Mouse (Mus musculus) CH12.LX (cell line): ENCODE measurements around the gene Chrm3. TPM values are rescaled to one million over a fixed set of nuclear protein-coding genes. Genes with fewer than 3 reads are reported as not detected.

Experiments
- DNase-seq: peaks from one replicate; pipeline ENCODE4 v3.0.0-alpha.2; 2013; ENCODE audit errors: extremely low read depth
- H3K27ac ChIP-seq: 2 replicates; pipeline ENCODE4 v1.5.1; 2012; ENCODE audit warnings: low read depth, mild to moderate bottlenecking, control low read depth, moderate library complexity; ENCODE audit not compliant: insufficient read depth
- H3K27me3 ChIP-seq: replicated peaks from 2 replicates; pipeline ENCODE3; 2012; ENCODE audit warnings: inconsistent platforms
- H3K36me3 ChIP-seq, 2 experiments: replicated peaks in 1 of 2; 2 replicates each; pipeline versions ENCODE3 to v1.6.1; 2012; ENCODE audit warnings: inconsistent platforms in 1 of 2, low read length in 1 of 2, mild to moderate bottlenecking in 1 of 2, mixed read lengths in 1 of 2, moderate library complexity in 1 of 2; ENCODE audit not compliant: control insufficient read depth in 1 of 2, insufficient read depth in 1 of 2
- H3K4me1 ChIP-seq, 2 experiments: 2 replicates each; pipeline ENCODE4 v1.6.1; 2012; ENCODE audit warnings: inconsistent platforms in 1 of 2, moderate library complexity in 1 of 2; ENCODE audit not compliant: insufficient read depth in 2 of 2, control insufficient read depth in 1 of 2
- H3K4me2 ChIP-seq: 2 replicates; pipeline ENCODE4 v1.6.1; 2012; ENCODE audit warnings: low read depth, mild to moderate bottlenecking, control low read depth; ENCODE audit not compliant: poor library complexity, insufficient read depth, severe bottlenecking
- H3K4me3 ChIP-seq, 3 experiments: fragments of 150-350 bp in 1 of 3; sonication (generic) in 1 of 3; replicated peaks in 1 of 3; 2 replicates each; pipeline versions ENCODE3 to v1.5.1; 2011 to 2012; ENCODE audit warnings: low read depth in 2 of 3, low read length in 2 of 3, mild to moderate bottlenecking in 2 of 3, moderate library complexity in 2 of 3, control low read depth in 1 of 3, improper control_type of control experiment in 1 of 3, inconsistent platforms in 1 of 3, mixed read lengths in 1 of 3; ENCODE audit not compliant: poor library complexity in 1 of 3
- H3K79me2 ChIP-seq: replicated peaks from 2 replicates; pipeline ENCODE4 v1.6.1; 2012; ENCODE audit warnings: mild to moderate bottlenecking, moderate library complexity; ENCODE audit not compliant: control insufficient read depth, poor library complexity, insufficient read depth, severe bottlenecking; ENCODE audit errors: extremely low read depth
- H3K9ac ChIP-seq: 2 replicates; pipeline ENCODE4 v1.6.1; 2012; ENCODE audit warnings: low read depth, mild to moderate bottlenecking, control low read depth, moderate library complexity; ENCODE audit not compliant: insufficient read depth
- H3K9me3 ChIP-seq: replicated peaks from 2 replicates; pipeline ENCODE3; 2012; ENCODE audit warnings: low read length, inconsistent platforms, mixed read lengths
- BHLHE40 ChIP-seq: IDR thresholded peaks from 2 replicates; pipeline ENCODE4 v1.6.1; 2011; ENCODE audit warnings: mild to moderate bottlenecking, low read depth, low read length, improper control_type of control experiment
- CHD1 ChIP-seq: IDR thresholded peaks from 2 replicates; pipeline ENCODE4 v1.6.1; 2012; ENCODE audit warnings: low read depth, low read length, improper control_type of control experiment, inconsistent platforms
- CHD2 ChIP-seq: IDR thresholded peaks from 2 replicates; pipeline ENCODE4 v1.6.1; 2011; ENCODE audit warnings: low read length, improper control_type of control experiment
- CTCF ChIP-seq, 2 experiments: IDR thresholded peaks in 1 of 2; conservative IDR thresholded peaks in 1 of 2; 2 replicates each; pipeline ENCODE4 v1.5.1; 2011 to 2012; ENCODE audit warnings: low read depth in 2 of 2, low read length in 2 of 2, improper control_type of control experiment in 1 of 2, inconsistent platforms in 1 of 2, mild to moderate bottlenecking in 1 of 2, moderate library complexity in 1 of 2
- E2F4 ChIP-seq: IDR thresholded peaks from 2 replicates; pipeline ENCODE4 v1.6.1; 2011; ENCODE audit warnings: low read depth, low read length, improper control_type of control experiment; ENCODE audit not compliant: insufficient replicate concordance
- ELF1 ChIP-seq: IDR thresholded peaks from 2 replicates; pipeline ENCODE4 v1.6.1; 2014; ENCODE audit warnings: low read depth, mild to moderate bottlenecking, inconsistent platforms, low read length, improper control_type of control experiment
- EP300 ChIP-seq: IDR thresholded peaks from 2 replicates; pipeline ENCODE4 v1.6.1; 2011; ENCODE audit warnings: low read length, improper control_type of control experiment
- ETS1 ChIP-seq: conservative IDR thresholded peaks from 2 replicates; pipeline ENCODE4 v1.6.1; 2012; ENCODE audit warnings: low read depth, mild to moderate bottlenecking, inconsistent platforms, low read length, improper control_type of control experiment, moderate library complexity
- HCFC1 ChIP-seq: IDR thresholded peaks from 2 replicates; pipeline ENCODE4 v1.6.1; 2012; ENCODE audit warnings: low read depth, mild to moderate bottlenecking, inconsistent platforms, low read length, improper control_type of control experiment
- IRF4 ChIP-seq: IDR thresholded peaks from 2 replicates; pipeline ENCODE4 v1.6.1; 2014; ENCODE audit warnings: low read depth, mild to moderate bottlenecking, inconsistent platforms, low read length, improper control_type of control experiment
- JUN ChIP-seq: IDR thresholded peaks from 2 replicates; pipeline ENCODE4 v1.6.1; 2011; ENCODE audit warnings: low read depth, mild to moderate bottlenecking, low read length, improper control_type of control experiment, moderate library complexity; ENCODE audit not compliant: insufficient read depth
- JUND ChIP-seq: conservative IDR thresholded peaks from 2 replicates; pipeline ENCODE4 v1.6.1; 2011; ENCODE audit warnings: low read depth, low read length, improper control_type of control experiment
- MAFK ChIP-seq: IDR thresholded peaks from 2 replicates; pipeline ENCODE4 v1.6.1; 2011; ENCODE audit warnings: low read length, improper control_type of control experiment; ENCODE audit not compliant: insufficient replicate concordance
- MAX ChIP-seq: IDR thresholded peaks from 2 replicates; pipeline ENCODE4 v1.6.1; 2011; ENCODE audit warnings: low read length, improper control_type of control experiment
- MAZ ChIP-seq: IDR thresholded peaks from 2 replicates; pipeline ENCODE4 v1.6.1; 2012; ENCODE audit warnings: low read depth, mild to moderate bottlenecking, inconsistent platforms, low read length, improper control_type of control experiment, moderate library complexity
- MEF2A ChIP-seq: IDR thresholded peaks from 2 replicates; pipeline ENCODE4 v1.6.1; 2014; ENCODE audit warnings: low read depth, mild to moderate bottlenecking, inconsistent platforms, low read length, improper control_type of control experiment, borderline replicate concordance
- MXI1 ChIP-seq: IDR thresholded peaks from 2 replicates; pipeline ENCODE4 v1.6.1; 2011; ENCODE audit warnings: mild to moderate bottlenecking, low read depth, low read length, improper control_type of control experiment
- MYC ChIP-seq: IDR thresholded peaks from 2 replicates; pipeline ENCODE4 v1.6.1; 2011; ENCODE audit warnings: low read depth, mild to moderate bottlenecking, improper control_type of control experiment, low read length
- NRF1 ChIP-seq: IDR thresholded peaks from 2 replicates; pipeline ENCODE4 v1.6.1; 2014; ENCODE audit warnings: low read depth, mild to moderate bottlenecking, inconsistent platforms, low read length, improper control_type of control experiment, moderate library complexity
- POLR2A ChIP-seq: IDR thresholded peaks from 2 replicates; pipeline ENCODE4 v1.6.1; 2011; ENCODE audit warnings: low read depth, mild to moderate bottlenecking, improper control_type of control experiment, low read length
- RAD21 ChIP-seq: IDR thresholded peaks from 2 replicates; pipeline ENCODE4 v1.6.1; 2011; ENCODE audit warnings: low read depth, mild to moderate bottlenecking, low read length, improper control_type of control experiment, moderate library complexity
- RCOR1 ChIP-seq: conservative IDR thresholded peaks from 2 replicates; pipeline ENCODE4 v1.6.1; 2012; ENCODE audit warnings: low read depth, mild to moderate bottlenecking, inconsistent platforms, low read length, improper control_type of control experiment
- SIN3A ChIP-seq: IDR thresholded peaks from 2 replicates; pipeline ENCODE4 v1.6.1; 2012; ENCODE audit warnings: low read length, improper control_type of control experiment, inconsistent platforms
- SMC3 ChIP-seq: IDR thresholded peaks from 2 replicates; pipeline ENCODE4 v1.6.1; 2011; ENCODE audit warnings: low read depth, low read length, improper control_type of control experiment
- TBP ChIP-seq: conservative IDR thresholded peaks from 2 replicates; pipeline ENCODE4 v1.6.1; 2011; ENCODE audit warnings: low read depth, low read length, improper control_type of control experiment
- TCF12 ChIP-seq: IDR thresholded peaks from 2 replicates; pipeline ENCODE4 v1.6.1; 2014; ENCODE audit warnings: low read depth, mild to moderate bottlenecking, inconsistent platforms, low read length, improper control_type of control experiment
- UBTF ChIP-seq: IDR thresholded peaks from 2 replicates; pipeline ENCODE4 v1.6.1; 2012; ENCODE audit warnings: low read depth, mild to moderate bottlenecking, inconsistent platforms, low read length, improper control_type of control experiment, moderate library complexity
- USF1 ChIP-seq: IDR thresholded peaks from 2 replicates; pipeline ENCODE4 v1.6.1; 2014; ENCODE audit warnings: low read depth, mild to moderate bottlenecking, inconsistent platforms, low read length, improper control_type of control experiment
- ZC3H11A ChIP-seq: IDR thresholded peaks from 2 replicates; pipeline ENCODE4 v1.6.1; 2012; ENCODE audit warnings: low read depth, mild to moderate bottlenecking, inconsistent platforms, low read length, improper control_type of control experiment
- ZKSCAN1 ChIP-seq: IDR thresholded peaks from 2 replicates; pipeline ENCODE4 v1.6.1; 2012; ENCODE audit warnings: low read depth, inconsistent platforms, low read length, improper control_type of control experiment, borderline replicate concordance
- ZMIZ1 ChIP-seq: IDR thresholded peaks from 2 replicates; pipeline ENCODE4 v1.6.1; 2012; ENCODE audit warnings: low read depth, mild to moderate bottlenecking, inconsistent platforms, low read length, improper control_type of control experiment
- ZNF384 ChIP-seq: IDR thresholded peaks from 2 replicates; pipeline ENCODE4 v1.6.1; 2012; ENCODE audit warnings: low read depth, low read length, improper control_type of control experiment, inconsistent platforms
- dilution Hi-C: fragments of 300-500 bp; cut with MboI; formaldehyde crosslinking; loops from 2 replicates; pipeline ENCODE4 v1.14.3; 2020; ENCODE audit warnings: low sequenced_read_pairs; ENCODE audit not compliant: extremely low pct_unique_long_range_greater_than_20kb, extremely low pct_ligation_motif_present
- in situ Hi-C: fragments of 300-500 bp; cut with MboI; formaldehyde crosslinking; loops from 3 replicates; pipeline ENCODE4 v1.14.3; 2019; ENCODE audit warnings: low sequenced_read_pairs, low pct_ligation_motif_present, low pct_unique_long_range_greater_than_20kb, mixed read lengths
- polyA plus RNA-seq: library from polyadenylated mRNA; unstranded; fragments of >175 nt; gene quantifications from 2 replicates; pipeline ENCODE4 v1.2.1, GENCODE M21; 2012; ENCODE audit warnings: low read depth; ENCODE audit not compliant: insufficient read length
- total RNA-seq, 2 experiments: library from RNA; depleted of rRNA; stranded (reverse); fragments of 300-350 nt in 1 of 2; fragments of >200 nt in 1 of 2; gene quantifications; 2 replicates each; pipeline ENCODE4 v1.2.3; 2012 to 2014

Chrm3 gene
- total and polyA plus RNA-seq, 3 experiments: not detected

DNA sequence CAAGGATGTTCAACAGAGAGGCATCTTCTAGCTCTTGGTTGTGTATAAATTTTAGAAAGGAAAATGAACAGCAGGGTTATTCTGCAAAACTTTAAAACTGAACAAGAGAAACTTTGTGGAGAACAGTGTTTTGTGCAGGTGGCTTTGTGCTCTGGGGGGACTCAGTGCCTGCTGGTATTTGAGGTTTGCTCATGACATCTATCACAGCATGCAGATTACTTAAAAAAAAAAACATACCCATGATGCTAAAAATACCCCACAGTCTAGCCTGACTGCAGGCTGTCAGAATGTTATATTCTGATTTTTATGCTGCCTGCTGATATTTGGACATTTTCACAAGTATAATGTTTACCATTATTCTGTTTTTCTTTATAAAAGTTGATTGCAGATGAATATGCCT, 456.2 kb downstream of the Chrm3 start:
- no peak overlapping the region for H3K27ac ChIP-seq
- no peaks in the 10 kb centered on the region for H3K79me2 ChIP-seq
- H3K9ac ChIP-seq: no peak overlapping the region
- dilution Hi-C loops: no loop called here
- in situ Hi-C loops: no loop called here
- peaks cover 4% of the 10 kb centered on the region for H3K9me3 ChIP-seq
- no peak overlapping the region for H3K4me2 ChIP-seq
- H3K27me3 ChIP-seq: no peaks in the 10 kb centered on the region
- H3K4me1 ChIP-seq: peaks cover 10 to 30% of the 10 kb centered on the region in 2 experiments
- H3K4me3 ChIP-seq: no peak overlapping the region
- no peak for DNase-seq
- H3K36me3 ChIP-seq: no peaks in the 10 kb centered on the region
- TF ChIP-seq RCOR1 (no peak), ZNF384 (peak; percentile 46)

DNA sequence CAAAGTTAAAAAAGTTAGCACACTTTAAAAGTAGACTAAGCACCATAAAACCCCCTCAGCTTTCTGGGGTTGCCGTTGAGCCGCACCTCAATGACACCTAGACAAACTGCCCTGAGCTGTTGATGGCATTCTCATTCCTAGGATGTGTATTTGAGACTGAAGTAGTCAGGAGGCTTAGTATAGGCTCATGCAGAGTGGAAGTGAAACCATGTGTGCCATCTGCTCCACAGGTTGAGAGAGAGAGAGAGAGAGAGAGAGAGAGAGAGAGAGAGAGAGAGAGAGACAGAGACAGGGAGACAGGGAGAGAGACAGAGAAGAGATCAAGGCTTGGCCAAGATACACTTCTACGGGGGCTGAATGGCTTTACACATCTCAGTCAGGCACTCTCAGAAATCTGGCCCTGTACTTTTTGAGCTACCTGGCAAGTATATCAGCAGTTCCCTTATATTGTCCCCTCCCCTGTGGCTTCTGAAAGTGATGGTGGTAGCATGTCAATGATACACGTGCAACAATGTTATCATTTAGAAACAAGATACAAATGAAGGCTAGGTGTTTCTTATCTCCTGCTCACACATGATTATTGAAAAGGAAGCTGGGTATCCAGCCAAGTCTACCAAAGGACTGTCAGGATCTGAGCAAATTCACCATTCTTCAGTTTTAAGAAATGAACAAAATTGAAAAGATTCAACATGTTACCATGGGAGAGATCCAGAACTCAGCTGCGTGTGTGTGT, 459.8 kb downstream of the Chrm3 start:
- Histone ChIP-seq H3K27me3 (no peaks in the 10 kb centered on the region), H3K4me1 (peaks cover 30 to 56% of the 10 kb centered on the region in 2 experiments), H3K9me3 (peaks cover 4% of the 10 kb centered on the region), H3K4me3 (no peak overlapping the region), H3K9ac (no peak overlapping the region), H3K79me2 (no peaks in the 10 kb centered on the region), H3K27ac (no peak overlapping the region), H3K4me2 (0 out of 2 replicates have a peak overlapping the region, but pooled peaks have one; percentile 7), H3K36me3 (no peaks in the 10 kb centered on the region)
- dilution Hi-C loops: no loop called here
- in situ Hi-C loops: no loop called here
- DNase-seq: no peak
- TF ChIP-seq MEF2A (no peak), MXI1 (no peak), MYC (no peak), E2F4 (no peak), JUN (no peak), MAX (0 out of 2 replicates have a peak, but pooled peaks have one; percentile 11), POLR2A (no peak), ZC3H11A (no peak), SIN3A (no peak), TBP (no peak), NRF1 (no peak), ELF1 (no peak), CHD2 (no peak), CTCF (conservative IDR thresholded peaks at IDR 0.05 in 1 of 2, IDR thresholded peaks at IDR 0.05 in 1 of 2; ENCODE audit: low read depth in 2 of 2, low read length in 2 of 2) (no peak), JUND (peak; percentile 47; the same call in 1 of the 2 replicates), IRF4 (peak; percentile 86), CHD1 (no peak), TCF12 (no peak), ZKSCAN1 (no peak), HCFC1 (no peak), SMC3 (no peak), USF1 (no peak), UBTF (no peak), ETS1 (no peak), RAD21 (no peak), BHLHE40 (peak; percentile 49), ZNF384 (no peak), MAZ (no peak), EP300 (peak; percentile 72), RCOR1 (no peak), ZMIZ1 (no peak), MAFK (no peak)
